Mouse (Mus musculus) kidney, adult 2 months (tissue): Measurements from ENCODE around the gene Loxl1. TPM values are rescaled to one million over a fixed set of nuclear protein-coding genes. Genes with fewer than 3 reads are reported as not detected.

Experiments
- DNase-seq: peaks from one replicate; pipeline ENCODE4 v3.0.0; 2021
- H3K27ac ChIP-seq: fragments of 200-500 bp; 2 replicates; pipeline ENCODE4 v1.5.1; 2012; ENCODE audit warnings: low read depth, low read length, control low read depth, inconsistent platforms; ENCODE audit not compliant: insufficient read depth
- H3K27me3 ChIP-seq: fragments of 200-500 bp; replicated peaks from 2 replicates; pipeline ENCODE4 v1.6.1; 2012; ENCODE audit warnings: mild to moderate bottlenecking, moderate library complexity, low read length, inconsistent platforms; ENCODE audit not compliant: control insufficient read depth, insufficient read depth
- H3K36me3 ChIP-seq: fragments of 200-500 bp; 2 replicates; pipeline ENCODE4 v1.6.1; 2012; ENCODE audit warnings: mild to moderate bottlenecking, moderate library complexity, low read length, inconsistent platforms; ENCODE audit not compliant: control insufficient read depth, insufficient read depth
- H3K4me1 ChIP-seq: fragments of 200-500 bp; 2 replicates; pipeline ENCODE4 v1.6.1; 2011; ENCODE audit warnings: low read length; ENCODE audit not compliant: control insufficient read depth, insufficient read depth
- H3K4me3 ChIP-seq: fragments of 200-500 bp; 2 replicates; pipeline ENCODE4 v1.5.1; 2011; ENCODE audit warnings: mild to moderate bottlenecking, low read depth, low read length, control low read depth; ENCODE audit not compliant: insufficient read depth
- CTCF ChIP-seq: fragments of 200-500 bp; conservative IDR thresholded peaks from 2 replicates; pipeline ENCODE4 v1.5.1; 2011; ENCODE audit warnings: low read depth, mild to moderate bottlenecking, control low read depth, low read length, moderate library complexity, mixed read lengths; ENCODE audit not compliant: insufficient read depth, insufficient read length
- POLR2A ChIP-seq: fragments of 200-500 bp; IDR thresholded peaks from one replicate; pipeline ENCODE4 v1.6.1; 2011; ENCODE audit warnings: low read depth, low read length, control low read depth
- whole genome bisulfite sequencing: fragments of 180-500 bp; shearing (Covaris S2); methylation state at CpG from one replicate; pipeline ENCODE4 v1.1.7; 2018; 5-methylcytosine and 5-hydroxymethylcytosine counted together
- polyA plus RNA-seq: library from polyadenylated mRNA; depleted of rRNA; stranded (reverse); fragments of >200 nt; gene quantifications from 2 replicates; pipeline ENCODE4 v1.2.3, GENCODE M21; 2012

Gene Loxl1
- polyA plus RNA-seq, 1 experiment: 32.3 TPM

DNA sequence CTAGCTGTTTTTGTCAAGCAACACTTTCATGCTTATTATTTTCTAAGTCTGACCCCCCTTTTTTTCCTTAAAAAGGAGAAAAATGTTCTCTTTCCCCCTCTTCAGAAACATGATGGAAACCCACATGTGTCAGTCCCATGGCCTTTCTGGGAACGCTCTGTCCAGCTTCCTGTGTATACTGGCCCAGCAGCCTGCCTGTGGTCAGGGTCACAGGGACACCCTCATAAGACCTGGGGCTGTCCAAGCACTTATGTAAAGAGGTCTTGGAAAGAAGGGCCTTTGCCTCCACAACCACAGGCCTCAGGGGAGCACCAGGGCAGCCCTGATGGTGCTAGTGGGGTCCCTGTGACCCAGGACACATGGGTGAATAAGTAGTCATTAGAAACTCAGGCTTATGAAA is 23.9 kb downstream of the Loxl1 start:
- Histone ChIP-seq H3K4me1 (no peaks in the 10 kb centered on the region), H3K27ac (peak overlapping the region; percentile 70), H3K4me3 (no peak overlapping the region), H3K27me3 (no peaks in the 10 kb centered on the region), H3K36me3 (no peaks in the 10 kb centered on the region)
- TF ChIP-seq POLR2A: no peak
- TF ChIP-seq CTCF: no peak
- DNase-seq: peak; percentile 63
- 79% methylated on average over 1 of the region's 1 CpGs for WGBS

- no peaks in the 10 kb centered on the region for H3K27me3 ChIP-seq
- H3K4me1 ChIP-seq: no peaks in the 10 kb centered on the region; the same call in 1 of the 2 replicates
- 59% methylated on average over 7 of the region's 7 CpGs for WGBS
- H3K4me3 ChIP-seq: no peak overlapping the region
- DNase-seq: no peak
- TF ChIP-seq CTCF: no peak
- TF ChIP-seq POLR2A: no peak
- no peak overlapping the region for H3K27ac ChIP-seq
- no peaks in the 10 kb centered on the region for H3K36me3 ChIP-seq
Observed at GRCm38 (mm10) chr9:58283431-58283830, 29.6 kb downstream of the Loxl1 start.

GRCm38 (mm10) chr9:58281597-58281996 is 31.4 kb downstream of the Loxl1 start:
- Histone ChIP-seq H3K36me3 (no peaks in the 10 kb centered on the region), H3K4me3 (no peak overlapping the region), H3K4me1 (no peaks in the 10 kb centered on the region; the same call in 1 of the 2 replicates), H3K27me3 (no peaks in the 10 kb centered on the region), H3K27ac (no peak overlapping the region)
- DNase-seq: peak; percentile 40
- TF ChIP-seq POLR2A: no peak
- peak; percentile 61 for TF ChIP-seq CTCF
- WGBS: 58% methylated on average over 3 of the region's 3 CpGs

GRCm38 (mm10) chr9:58280259-58281109 is 32.5 kb downstream of the Loxl1 start:
- H3K4me1 ChIP-seq: peaks cover 5% of the 10 kb centered on the region
- TF ChIP-seq CTCF: peak; percentile 78
- TF ChIP-seq POLR2A: no peak
- 34% methylated on average over 9 of the region's 9 CpGs for WGBS
- H3K27ac ChIP-seq: no peak overlapping the region
- peak; percentile 94 for DNase-seq
- H3K4me3 ChIP-seq: no peak overlapping the region
- H3K36me3 ChIP-seq: no peaks in the 10 kb centered on the region
- H3K27me3 ChIP-seq: no peaks in the 10 kb centered on the region

- Histone ChIP-seq H3K4me3 (no peak overlapping the region), H3K36me3 (no peaks in the 10 kb centered on the region), H3K27ac (no peak overlapping the region), H3K4me1 (peaks cover 10% of the 10 kb centered on the region), H3K27me3 (no peaks in the 10 kb centered on the region)
- DNase-seq: peak; percentile 45
- no peak for TF ChIP-seq CTCF
- no peak for TF ChIP-seq POLR2A
- WGBS: 61% methylated on average over 5 of the region's 5 CpGs
Observed at GRCm38 (mm10) chr9:58279780-58280179, 33.2 kb downstream of the Loxl1 start.

DNA sequence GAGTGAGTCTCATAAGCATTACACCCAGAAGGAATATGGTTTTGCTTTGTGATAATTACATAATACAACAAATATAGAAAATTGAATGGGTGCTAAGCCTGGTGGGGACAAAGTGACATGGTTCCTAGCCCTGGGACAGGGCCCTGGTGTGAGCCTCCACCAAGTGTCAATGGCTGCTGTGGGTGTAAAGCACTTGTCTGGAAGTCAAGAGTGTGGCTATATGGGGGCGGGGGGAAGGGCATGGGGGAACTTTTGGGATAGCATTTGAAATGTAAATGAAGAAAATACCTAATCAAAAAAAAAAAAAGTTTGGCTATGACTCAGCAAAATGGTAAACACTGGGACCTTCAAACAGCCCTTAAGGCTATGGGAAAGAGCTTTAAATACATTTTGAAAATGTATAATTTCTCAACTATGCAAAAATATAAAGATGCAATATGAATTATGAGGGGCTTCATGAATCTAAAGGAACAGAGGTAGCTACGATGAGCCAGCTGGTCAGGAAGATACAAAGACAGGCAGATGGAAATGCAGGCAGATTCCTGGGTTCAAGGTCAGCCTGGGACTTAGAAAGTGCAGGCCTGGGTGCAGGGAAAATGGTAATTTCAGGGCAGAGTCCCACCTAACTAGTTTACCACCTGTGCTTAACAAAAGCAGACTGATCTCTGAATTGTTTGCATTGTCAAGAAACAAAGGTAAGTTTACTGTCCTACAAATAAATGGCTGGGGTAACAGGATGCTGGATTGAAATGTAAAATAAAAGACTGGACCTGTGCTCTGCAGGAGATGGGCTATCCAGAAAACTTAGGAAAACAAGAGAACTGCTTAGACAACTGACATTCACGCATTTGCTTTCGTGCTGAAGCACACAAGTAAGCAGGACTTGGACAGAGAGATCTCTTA is 33.9 kb downstream of the Loxl1 start:
- 84% methylated on average over 4 of the region's 4 CpGs for whole genome bisulfite sequencing
- TF ChIP-seq CTCF: no peak
- no peak for TF ChIP-seq POLR2A
- H3K27ac ChIP-seq: no peak overlapping the region
- DNase-seq: no peak
- no peaks in the 10 kb centered on the region for H3K27me3 ChIP-seq
- peaks cover 10% of the 10 kb centered on the region for H3K4me1 ChIP-seq
- H3K36me3 ChIP-seq: no peaks in the 10 kb centered on the region
- H3K4me3 ChIP-seq: no peak overlapping the region

DNA sequence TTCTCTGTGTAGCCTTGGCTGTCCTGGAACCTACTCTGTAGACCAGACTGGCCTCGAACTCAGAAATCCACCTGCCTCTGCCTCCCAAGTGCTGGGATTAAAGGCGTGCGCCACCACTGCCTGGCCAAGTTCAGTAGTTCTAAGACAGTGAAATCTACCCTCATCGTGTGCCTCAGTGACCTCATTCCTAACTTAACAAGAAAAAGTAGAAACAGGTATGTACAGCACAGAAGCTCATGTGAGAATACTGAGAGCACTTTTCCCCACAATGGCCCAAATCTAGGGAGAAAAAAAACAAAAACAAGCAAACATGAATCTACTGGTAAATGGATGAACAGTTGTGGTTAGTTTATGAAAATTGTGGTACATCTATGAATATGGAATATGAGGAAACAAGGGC is 34.7 kb downstream of the Loxl1 start:
- Histone ChIP-seq H3K4me1 (peaks cover 10% of the 10 kb centered on the region), H3K27me3 (no peaks in the 10 kb centered on the region), H3K27ac (no peak overlapping the region), H3K36me3 (no peaks in the 10 kb centered on the region), H3K4me3 (no peak overlapping the region)
- TF ChIP-seq POLR2A: no peak
- no peak for TF ChIP-seq CTCF
- WGBS: 96% methylated on average over 4 of the region's 4 CpGs
- no peak for DNase-seq
